Mouse (Mus musculus) heart, embryonic 11.5 days (tissue): ENCODE results near the gene Tnfaip3. TPM values are rescaled to one million over a fixed set of nuclear protein-coding genes. Genes with fewer than 3 reads are reported as not detected.

ENCODE experiments used
- ATAC-seq: fragments of 200-750 bp; cut with Nextera tagmentation; replicated peaks from 2 replicates; pipeline ENCODE4 v1.8.0; 2017; ENCODE audit warnings: moderate library complexity; ENCODE audit not compliant: insufficient number of reproducible peaks, low FRiP score, low TSS enrichment
- H3K27ac ChIP-seq: fragments of 300-500 bp; sonication (generic); 2 replicates; pipeline ENCODE4 v1.5.1; 2014; ENCODE audit warnings: mild to moderate bottlenecking, low read depth, low read length
- H3K27me3 ChIP-seq: fragments of 300-500 bp; sonication (generic); 2 replicates; pipeline ENCODE4 v1.6.1; 2014; ENCODE audit warnings: mild to moderate bottlenecking, low read length, mixed read lengths; ENCODE audit not compliant: control insufficient read depth, insufficient read depth
- H3K36me3 ChIP-seq: fragments of 300-500 bp; sonication (generic); 2 replicates; pipeline ENCODE4 v1.6.1; 2014; ENCODE audit warnings: mild to moderate bottlenecking, low read length, moderate library complexity, mixed read lengths; ENCODE audit not compliant: control insufficient read depth, insufficient read depth
- H3K4me1 ChIP-seq: fragments of 300-500 bp; sonication (generic); 2 replicates; pipeline ENCODE4 v1.6.1; 2014; ENCODE audit warnings: low read length; ENCODE audit not compliant: control insufficient read depth, insufficient read depth
- H3K4me2 ChIP-seq: fragments of 300-500 bp; sonication (generic); 2 replicates; pipeline ENCODE4 v1.6.1; 2014; ENCODE audit warnings: mild to moderate bottlenecking, moderate library complexity
- H3K4me3 ChIP-seq: fragments of 300-500 bp; sonication (generic); 2 replicates; pipeline ENCODE4 v1.5.1; 2014; ENCODE audit warnings: low read depth, low read length
- H3K9ac ChIP-seq: fragments of 300-500 bp; sonication (generic); 2 replicates; pipeline ENCODE4 v1.6.1; 2014; ENCODE audit warnings: mild to moderate bottlenecking, low read depth, low read length, moderate library complexity
- H3K9me3 ChIP-seq: fragments of 300-500 bp; sonication (generic); replicated peaks from 2 replicates; pipeline ENCODE4 v1.6.1; 2016; ENCODE audit warnings: low read length; ENCODE audit not compliant: control insufficient read depth
- WGBS: fragments of 180-500 bp; shearing (Covaris S2); extraction: QIAGEN DNeasy Blood & Tissue Kit; methylation state at CpG from one replicate; pipeline ENCODE4 v1.1.7; 2014; ENCODE audit not compliant: insufficient replicate concordance; 5-methylcytosine and 5-hydroxymethylcytosine counted together
- polyA plus RNA-seq: library from polyadenylated mRNA; unstranded; fragments of >200 nt; fragmentation: Nextera tagmentation; extraction: Ambion mirVana; gene quantifications from 2 replicates; pipeline ENCODE4 v1.2.1, GENCODE M21; 2014

Tnfaip3 gene
- polyA plus RNA-seq, 1 experiment from 2014 or later = 3.0 TPM

DNA sequence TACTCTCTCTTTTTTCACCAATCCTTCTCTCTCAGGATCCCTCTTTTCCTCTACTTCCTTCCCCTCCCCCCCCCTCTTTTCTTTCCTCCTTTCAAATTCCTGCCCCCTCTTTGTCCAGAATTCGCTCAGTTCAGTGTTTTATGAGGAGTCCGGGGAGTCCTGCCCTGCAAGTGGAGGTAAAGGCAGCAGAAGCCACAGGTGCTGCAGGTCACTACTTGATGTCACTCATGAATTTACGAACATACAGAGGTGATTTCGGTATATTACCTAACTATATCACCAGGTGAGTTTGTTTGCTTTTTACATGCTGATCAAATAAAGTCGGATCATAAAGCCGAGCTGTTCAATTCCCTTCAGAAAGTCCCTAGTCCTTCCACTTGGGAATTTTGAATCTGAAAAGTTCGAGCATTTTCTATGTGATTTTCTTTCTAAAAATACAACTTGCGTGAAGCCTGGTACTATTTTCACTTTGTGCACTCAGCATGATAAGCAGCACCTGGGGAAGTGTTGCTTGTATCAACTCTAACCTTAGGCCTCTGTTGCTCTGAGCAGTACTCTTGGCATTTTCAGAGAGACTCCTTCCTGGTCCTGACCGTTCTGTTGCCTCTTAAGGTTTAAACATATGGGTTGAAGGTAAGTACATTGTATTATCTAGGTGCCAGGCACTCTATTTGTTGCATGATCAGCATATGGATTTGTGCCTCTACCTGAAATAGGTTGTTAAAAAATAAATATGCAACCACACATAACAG is 29.5 kb upstream of the Tnfaip3 start:
- no peak for ATAC-seq
- Histone ChIP-seq H3K9me3 (no peaks in the 10 kb centered on the region), H3K4me1 (no peaks in the 10 kb centered on the region), H3K4me3 (no peak overlapping the region), H3K4me2 (no peak overlapping the region), H3K36me3 (no peaks in the 10 kb centered on the region), H3K9ac (no peak overlapping the region), H3K27me3 (no peaks in the 10 kb centered on the region), H3K27ac (no peak overlapping the region)
- 83% methylated on average over 9 of the region's 9 CpGs for WGBS

- no peaks in the 10 kb centered on the region for H3K36me3 ChIP-seq
- no peaks in the 10 kb centered on the region for H3K9me3 ChIP-seq
- WGBS = 68% methylated on average over 4 of the region's 4 CpGs
- H3K4me1 ChIP-seq = no peaks in the 10 kb centered on the region
- H3K27ac ChIP-seq = no peak overlapping the region
- no peak overlapping the region for H3K9ac ChIP-seq
- H3K4me3 ChIP-seq = no peak overlapping the region
- H3K4me2 ChIP-seq = no peak overlapping the region
- ATAC-seq = no peak
- no peaks in the 10 kb centered on the region for H3K27me3 ChIP-seq
Measured at GRCm38 (mm10) chr10:19043529-19044262, 28.2 kb upstream of the Tnfaip3 start.

- no peak overlapping the region for H3K4me2 ChIP-seq
- no peak overlapping the region for H3K27ac ChIP-seq
- H3K9me3 ChIP-seq = no peaks in the 10 kb centered on the region
- 73% methylated on average over 2 of the region's 2 CpGs for WGBS
- no peaks in the 10 kb centered on the region for H3K4me1 ChIP-seq
- H3K36me3 ChIP-seq = no peaks in the 10 kb centered on the region
- H3K9ac ChIP-seq = no peak overlapping the region
- no peak overlapping the region for H3K4me3 ChIP-seq
- no peak for ATAC-seq
- H3K27me3 ChIP-seq = no peaks in the 10 kb centered on the region
Measured at GRCm38 (mm10) chr10:19040147-19040546, 24.7 kb upstream of the Tnfaip3 start.

- 72% methylated on average over 3 of the region's 3 CpGs for WGBS
- Histone ChIP-seq H3K4me3 (no peak overlapping the region), H3K9me3 (no peaks in the 10 kb centered on the region), H3K4me1 (no peaks in the 10 kb centered on the region), H3K27me3 (no peaks in the 10 kb centered on the region), H3K27ac (no peak overlapping the region), H3K36me3 (no peaks in the 10 kb centered on the region), H3K4me2 (no peak overlapping the region), H3K9ac (no peak overlapping the region)
- no peak for ATAC-seq
Measured at GRCm38 (mm10) chr10:19034764-19035163, 19.3 kb upstream of the Tnfaip3 start.

GRCm38 (mm10) chr10:19033696-19034095 is 18.2 kb upstream of the Tnfaip3 start:
- H3K4me3 ChIP-seq = no peak overlapping the region
- no peaks in the 10 kb centered on the region for H3K4me1 ChIP-seq
- no peak overlapping the region for H3K4me2 ChIP-seq
- no peaks in the 10 kb centered on the region for H3K9me3 ChIP-seq
- H3K27me3 ChIP-seq = no peaks in the 10 kb centered on the region
- no peak for ATAC-seq
- no peak overlapping the region for H3K27ac ChIP-seq
- H3K36me3 ChIP-seq = no peaks in the 10 kb centered on the region
- 74% methylated on average over 1 of the region's 1 CpGs for WGBS
- no peak overlapping the region for H3K9ac ChIP-seq

DNA sequence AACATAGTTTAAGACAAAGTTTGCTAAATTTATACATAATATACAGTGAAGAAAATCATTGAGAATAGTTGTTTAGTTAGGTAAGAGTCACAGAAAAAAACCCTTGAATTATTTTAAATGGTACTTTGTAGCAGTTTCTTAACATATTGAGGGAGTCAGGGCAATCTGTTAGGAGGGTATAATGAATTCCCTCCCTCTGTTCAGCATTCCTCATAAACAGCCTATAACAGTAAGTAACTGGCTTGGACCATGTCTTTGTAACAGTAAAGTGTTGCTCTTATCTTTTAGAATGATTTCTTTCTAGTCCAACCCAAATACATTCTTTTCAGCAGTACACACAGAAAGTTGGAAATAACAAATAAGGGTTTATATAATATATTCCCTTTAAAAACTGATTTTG is 16.4 kb upstream of the Tnfaip3 start:
- H3K36me3 ChIP-seq = no peaks in the 10 kb centered on the region
- no peaks in the 10 kb centered on the region for H3K9me3 ChIP-seq
- ATAC-seq = no peak
- H3K9ac ChIP-seq = no peak overlapping the region
- H3K27me3 ChIP-seq = no peaks in the 10 kb centered on the region
- H3K4me1 ChIP-seq = no peaks in the 10 kb centered on the region
- H3K4me3 ChIP-seq = no peak overlapping the region
- H3K27ac ChIP-seq = no peak overlapping the region
- no peak overlapping the region for H3K4me2 ChIP-seq

GRCm38 (mm10) chr10:19030628-19031027 is 15.2 kb upstream of the Tnfaip3 start:
- no peak for ATAC-seq
- Histone ChIP-seq H3K27me3 (no peaks in the 10 kb centered on the region), H3K36me3 (no peaks in the 10 kb centered on the region), H3K9ac (no peak overlapping the region), H3K4me1 (no peaks in the 10 kb centered on the region), H3K9me3 (no peaks in the 10 kb centered on the region), H3K4me2 (no peak overlapping the region), H3K4me3 (no peak overlapping the region), H3K27ac (no peak overlapping the region)
- 71% methylated on average over 2 of the region's 2 CpGs for WGBS

GRCm38 (mm10) chr10:19026710-19027109 is 11.3 kb upstream of the Tnfaip3 start:
- WGBS = 89% methylated on average over 5 of the region's 5 CpGs
- ATAC-seq = no peak
- Histone ChIP-seq H3K27ac (no peak overlapping the region), H3K4me2 (no peak overlapping the region), H3K27me3 (no peaks in the 10 kb centered on the region), H3K4me1 (no peaks in the 10 kb centered on the region), H3K9ac (no peak overlapping the region), H3K9me3 (no peaks in the 10 kb centered on the region), H3K36me3 (no peaks in the 10 kb centered on the region), H3K4me3 (no peak overlapping the region)

- Histone ChIP-seq H3K9me3 (no peaks in the 10 kb centered on the region), H3K36me3 (no peaks in the 10 kb centered on the region), H3K4me3 (no peak overlapping the region), H3K27me3 (no peaks in the 10 kb centered on the region), H3K27ac (no peak overlapping the region), H3K4me2 (no peak overlapping the region), H3K4me1 (no peaks in the 10 kb centered on the region), H3K9ac (no peak overlapping the region)
- no peak for ATAC-seq
- WGBS = 74% methylated on average over 5 of the region's 5 CpGs
Measured at GRCm38 (mm10) chr10:19024353-19024752, 8.9 kb upstream of the Tnfaip3 start.
